7 mouse cellular contexts compared by ENCODE assay signal in the genomic region with DNA sequence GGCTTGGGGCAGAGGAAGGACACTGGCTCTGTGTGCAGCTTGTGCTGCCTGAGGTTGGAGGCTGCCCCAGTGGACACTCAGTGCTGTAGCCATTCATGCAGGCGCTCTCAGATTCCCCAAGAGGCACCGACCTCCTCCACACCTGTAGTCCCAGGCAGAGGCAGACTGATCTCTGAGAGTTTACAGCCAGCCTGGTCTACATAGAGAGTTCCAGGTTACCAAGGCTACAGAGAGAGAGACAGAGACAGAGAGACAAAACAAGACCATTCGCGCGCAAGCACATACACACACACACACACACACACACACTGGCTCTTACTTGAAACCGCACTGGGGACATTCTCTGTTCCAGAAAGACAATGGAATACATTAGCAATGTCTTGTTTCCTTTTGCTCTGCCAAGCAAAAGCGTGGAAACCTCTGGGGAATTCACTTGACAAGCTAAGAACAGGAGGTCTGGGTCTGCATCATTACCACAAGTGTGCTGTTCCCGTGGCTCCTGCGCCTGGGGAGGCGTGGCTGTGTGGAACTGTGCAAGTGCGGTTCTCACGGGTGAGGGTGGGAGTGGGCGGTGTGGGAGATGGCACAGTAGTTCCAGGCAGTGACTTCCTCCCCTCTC. TPM values are rescaled to one million over a fixed set of nuclear protein-coding genes. Genes with fewer than 3 reads are reported as not detected.
DNase-seq lines count a peak whose midpoint lies in the region; ATAC-seq lines count a peak whose summit lies in the region.

No protein-coding gene starts in this region.

- no peak for ATAC-seq in megakaryocyte-erythroid progenitor cell, adult 5-6 weeks (replicated peaks; ENCODE audit: low FRiP score, low TSS enrichment, poor library complexity, severe bottlenecking)

- peak; percentile 36 to 49 for DNase-seq in right cerebral cortex, adult 2 months (ENCODE audit: low spot score in 2 of 2)
- DNase-seq in right cerebral cortex, postnatal 25 days = no peak
- DNase-seq in heart, adult 8-10 months (ENCODE audit: low spot score) = peak; percentile 61
- peak; percentile 66 to 73 for DNase-seq in kidney, postnatal 25 days
- DNase-seq in retina, embryonic 14.5 days (ENCODE audit: low spot score) = peak; percentile 49
- no peak for DNase-seq in spleen, postnatal 14 days (ENCODE audit: low spot score in 2 of 2)

RNA-seq across cellular contexts. Expression of a gene that starts 5.2 kb away (rescaled TPM):
- 10 to 100 TPM; 47.4 to 64.0 (median 62.0) TPM for total RNA-seq in heart, adult 8-10 months (2022)
- total RNA-seq in megakaryocyte-erythroid progenitor cell, adult 5-6 weeks (2014; fragmentation: Nextera tagmentation) = 46.0 and 51.6 TPM in 2 replicates
- total RNA-seq in megakaryocyte-erythroid progenitor cell, adult 5-6 weeks (2017) = 32.0 and 45.4 TPM in 2 replicates

RNA-seq across cellular contexts. Expression of a gene that starts 38.5 kb away (rescaled TPM):
- 10 to 100 TPM; 38.9 to 42.7 (median 40.5) TPM for total RNA-seq in heart, adult 8-10 months (2022)
- total RNA-seq in megakaryocyte-erythroid progenitor cell, adult 5-6 weeks (2014; fragmentation: Nextera tagmentation) = 30.4 and 53.1 TPM in 2 replicates
- total RNA-seq in megakaryocyte-erythroid progenitor cell, adult 5-6 weeks (2017) = 107 and 139 TPM in 2 replicates

RNA-seq across cellular contexts. Expression of a gene that starts 51.0 kb away (rescaled TPM):
- 1 to 10 TPM; 1.1 to 4.8 (median 1.5) TPM for total RNA-seq in heart, adult 8-10 months (2022)
- total RNA-seq in megakaryocyte-erythroid progenitor cell, adult 5-6 weeks (2014; fragmentation: Nextera tagmentation) = 3.7 and 4.1 TPM in 2 replicates
- 2.7 and 6.9 TPM in 2 replicates for total RNA-seq in megakaryocyte-erythroid progenitor cell, adult 5-6 weeks (2017)

Comparison
In these comparisons a context has a peak if more than half of its experiments do, and no peak if none do; other contexts are left out.
1. DNase-seq: peak in right cerebral cortex, adult 2 months (2 of 2), heart, adult 8-10 months (single experiment), kidney, postnatal 25 days (2 of 2) and retina, embryonic 14.5 days (single experiment); none in right cerebral cortex, postnatal 25 days (single experiment) and spleen, postnatal 14 days (0 of 2).